Mouse (Mus musculus): ENCODE measurements around the gene Bco2. TPM values are rescaled to one million over a fixed set of nuclear protein-coding genes. Genes with fewer than 3 reads are reported as not detected.

The Bco2 gene
- polyA plus RNA-seq, 1 experiment from 2014 or later = 0.22 TPM

DNA sequence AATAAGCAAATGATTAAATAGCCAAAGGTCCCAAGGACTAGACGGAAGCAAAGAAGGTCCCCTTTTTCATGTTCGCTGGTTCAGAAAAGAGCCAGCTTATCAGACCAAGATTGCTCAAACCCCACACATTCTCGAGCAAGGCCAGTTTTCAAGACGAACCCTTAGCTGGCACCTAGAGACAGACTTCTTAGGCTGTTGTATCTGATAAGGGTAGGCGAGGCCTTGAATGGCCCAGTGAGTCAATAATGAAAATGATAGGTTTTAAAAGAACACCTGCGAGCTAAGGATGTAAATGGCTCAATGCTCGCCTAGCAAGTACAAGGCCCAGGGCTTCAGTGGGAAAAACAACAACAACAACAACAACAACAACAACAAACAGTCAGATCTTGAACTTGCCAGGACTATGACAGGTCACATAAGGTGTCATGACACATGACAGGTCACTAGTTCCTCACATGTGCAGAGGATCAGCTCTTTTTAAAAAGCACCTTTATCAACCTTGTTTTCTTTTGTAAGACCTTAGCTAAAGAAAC, 18.3 kb downstream of the Bco2 start:
- CTCF ChIA-PET = interaction anchor here (1.6 to 1.9 kb wide), 2 partner anchors 8 to 30 kb away, joined by 4 to 9 read pairs; partner anchors contain the start of gene Pts
- DNase-seq (ENCODE audit: low read depth, low spot score) (no peak), ATAC-seq (no peak)
- no peak for TF ChIP-seq CTCF (IDR thresholded peaks at IDR 0.05)
- POLR2A ChIA-PET = interaction anchor here (0.8 kb wide), 1 partner anchor 852 kb away, joined by 3 read pairs; no protein-coding TSS in a partner anchor
- in situ Hi-C loops (cut with MboI; ENCODE audit: low pct_unique_long_range_greater_than_20kb) = loop anchor here (5.0 kb wide), 1 partner anchor 61 kb away; no protein-coding TSS in a partner anchor
- H3K27me3 ChIP-seq = no peaks in the 10 kb centered on the region

DNA sequence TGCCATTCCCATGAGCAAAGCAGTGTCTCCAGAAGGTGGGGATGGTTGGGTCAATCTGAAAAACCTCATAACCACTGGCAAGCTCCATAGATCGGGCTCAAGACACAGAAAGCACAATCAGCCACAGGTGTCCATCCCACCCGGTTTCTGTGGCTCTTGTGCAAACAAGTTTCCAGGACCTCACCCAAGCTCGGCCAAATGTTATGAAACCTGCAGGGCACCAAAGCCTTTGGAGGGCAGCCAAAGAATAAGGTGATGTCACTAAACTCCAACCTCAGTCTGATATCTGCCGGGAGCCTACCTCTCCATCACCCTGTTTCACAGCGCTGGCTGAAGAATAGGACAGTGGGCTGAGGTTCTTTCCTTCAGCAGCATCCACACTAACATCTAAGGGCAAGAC, 19.1 kb downstream of the Bco2 start:
- no peaks in the 10 kb centered on the region for H3K27me3 ChIP-seq
- ChIA-PET POLR2A (interaction anchor here (0.8 kb wide), 1 partner anchor 851 kb away, joined by 3 read pairs; no protein-coding TSS in a partner anchor), CTCF (interaction anchor here (1.6 kb wide), 1 partner anchor 7 kb away, joined by 4 read pairs; the partner anchor contains the start of gene Pts)
- DNase-seq (ENCODE audit: low read depth, low spot score) = no peak
- in situ Hi-C loops (cut with MboI; ENCODE audit: low pct_unique_long_range_greater_than_20kb) = loop anchor here (5.0 kb wide), 1 partner anchor 61 kb away; no protein-coding TSS in a partner anchor
- ATAC-seq = no peak
- TF ChIP-seq CTCF (IDR thresholded peaks at IDR 0.05) = no peak

DNA sequence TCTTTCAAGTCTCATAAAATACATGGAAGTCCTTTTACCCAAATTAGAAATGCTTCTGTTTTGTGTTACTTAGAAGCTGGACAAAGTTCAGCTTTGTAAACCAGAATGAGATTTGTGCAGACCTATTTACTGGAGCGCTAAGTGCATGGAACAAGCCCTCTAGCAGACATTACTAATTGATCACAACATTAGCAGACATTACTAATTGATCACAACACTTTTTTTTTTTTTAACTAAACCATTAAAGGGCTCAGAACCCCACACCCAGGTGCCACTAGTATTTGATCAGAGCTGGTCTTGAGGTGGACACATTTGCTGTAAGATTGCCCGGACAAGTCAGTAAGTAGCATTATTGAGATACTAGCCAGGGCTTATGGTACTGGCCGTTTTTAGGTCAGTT, 21.2 kb downstream of the Bco2 start:
- in situ Hi-C loops (cut with MboI; ENCODE audit: low pct_unique_long_range_greater_than_20kb) = no loop called here
- DNase-seq (ENCODE audit: low read depth, low spot score) (no peak), ATAC-seq (no peak)

DNA sequence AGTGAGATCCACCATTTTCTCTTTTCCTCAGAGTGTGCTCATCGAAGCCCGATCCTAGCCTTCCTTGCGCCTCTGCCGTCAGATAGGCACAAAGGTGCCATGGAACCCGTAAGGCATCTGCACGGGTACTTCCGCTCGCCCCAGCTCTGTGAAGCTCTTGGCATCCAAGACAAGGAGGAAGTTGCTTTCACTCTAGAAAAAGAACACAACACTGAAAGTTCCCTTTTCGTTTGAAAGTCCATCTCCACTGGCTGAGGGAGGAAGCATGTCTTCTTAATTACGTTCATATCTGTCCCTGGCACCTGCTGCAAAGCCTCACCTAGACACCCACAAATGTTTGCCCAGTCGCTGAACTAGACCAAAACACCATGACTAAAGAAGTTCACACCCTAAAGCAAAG, 21.7 kb downstream of the Bco2 start:
- no peak for ATAC-seq
- ChIA-PET CTCF (interaction anchor here (1.3 to 1.6 kb wide), 3 partner anchors 60 to 95 kb away, joined by 4 read pairs; no protein-coding TSS in a partner anchor), POLR2A (no interaction called here)
- in situ Hi-C loops (cut with MboI; ENCODE audit: low pct_unique_long_range_greater_than_20kb) = no loop called here
- TF ChIP-seq CTCF (IDR thresholded peaks at IDR 0.05) = no peak
- no peak for DNase-seq (ENCODE audit: low read depth, low spot score)
- H3K27me3 ChIP-seq = no peaks in the 10 kb centered on the region

More for the DNA sequence above, 21.2 kb downstream of the Bco2 start:
- ChIA-PET POLR2A (no interaction called here), CTCF (interaction anchor here (1.3 to 1.6 kb wide), 3 partner anchors 59 to 95 kb away, joined by 4 read pairs; no protein-coding TSS in a partner anchor)
- no peaks in the 10 kb centered on the region for H3K27me3 ChIP-seq
- TF ChIP-seq CTCF (IDR thresholded peaks at IDR 0.05) = no peak

DNA sequence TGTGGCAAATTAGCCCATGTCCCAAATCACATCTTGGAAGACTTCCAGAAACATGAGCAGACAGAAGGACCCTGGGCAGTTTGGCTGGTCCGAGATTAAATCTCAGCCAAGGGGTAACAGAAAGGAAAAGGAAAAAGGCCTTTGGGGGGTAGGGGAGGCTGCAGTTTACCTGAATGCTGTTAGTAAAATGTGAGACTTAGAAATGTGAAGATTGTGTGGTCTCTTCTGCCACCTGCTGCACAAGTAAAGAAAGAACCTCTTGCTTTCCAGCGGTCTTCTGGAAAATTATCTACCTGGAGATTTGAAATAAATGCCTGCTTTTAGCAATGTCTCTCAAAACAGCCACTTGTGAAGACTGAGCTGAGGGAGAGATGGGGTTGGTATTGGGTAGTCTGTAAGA, 24.1 kb downstream of the Bco2 start:
- DNase-seq (ENCODE audit: low read depth, low spot score) (no peak), ATAC-seq (no peak)
- CTCF ChIA-PET = interaction anchor here (0.7 to 3.5 kb wide), 3 partner anchors 63 to 846 kb away, joined by 3 to 30 read pairs (median 8); no protein-coding TSS in a partner anchor
- no peaks in the 10 kb centered on the region for H3K27me3 ChIP-seq
- POLR2A ChIA-PET = no interaction called here
- TF ChIP-seq CTCF (IDR thresholded peaks at IDR 0.05) = peak; percentile 64
- in situ Hi-C loops (cut with MboI; ENCODE audit: low pct_unique_long_range_greater_than_20kb) = no loop called here

DNA sequence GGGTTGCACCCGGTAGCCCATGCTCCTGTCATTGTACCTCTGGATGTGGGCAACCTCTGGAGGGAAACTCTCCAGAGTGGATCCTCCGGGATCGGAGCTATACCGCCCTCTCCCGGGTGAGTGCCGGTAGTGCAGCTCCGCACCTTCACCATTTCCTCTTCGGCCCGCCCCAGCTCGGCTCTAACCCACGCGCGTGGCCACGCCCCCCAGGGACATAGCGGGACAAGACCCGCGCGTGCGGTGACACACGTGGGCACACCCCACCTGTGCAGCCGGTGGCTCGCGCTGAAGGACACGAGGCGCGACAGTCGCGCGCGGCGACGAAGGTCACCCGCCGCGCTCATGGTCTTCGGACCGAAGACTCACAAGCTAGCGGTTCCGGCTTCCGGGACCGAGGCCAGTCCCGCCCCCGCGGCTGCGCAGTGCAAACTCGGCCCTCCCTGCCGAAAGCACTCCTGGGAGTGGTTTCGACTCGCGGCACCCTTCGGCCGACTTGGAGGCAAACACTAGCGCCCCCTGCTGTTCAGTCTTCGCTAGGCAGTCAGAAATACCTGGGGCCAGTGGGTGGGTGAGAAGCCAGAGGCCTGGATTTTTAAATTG, 26.6 kb downstream of the Bco2 start, which contains the start of gene Pts:
Pts (minus strand) TSS at position 432 of the 600 bp plus-strand sequence.
- TF ChIP-seq CTCF (IDR thresholded peaks at IDR 0.05) = peak; percentile 99
- ChIA-PET CTCF (interaction anchor here (0.8 to 3.5 kb wide), 32 partner anchors 8 to 1058 kb away, joined by 3 to 69 read pairs (median 6); partner anchors contain the start of genes Plet1, Sdhd and Timm8b), POLR2A (interaction anchor here (1.0 to 1.6 kb wide), 5 partner anchors 63 to 85 kb away, joined by 3 to 4 read pairs (median 3); no protein-coding TSS in a partner anchor)
- ATAC-seq (peak; percentile 93), DNase-seq (ENCODE audit: low read depth, low spot score) (peak; percentile 76)
- no peaks in the 10 kb centered on the region for H3K27me3 ChIP-seq
- in situ Hi-C loops (cut with MboI; ENCODE audit: low pct_unique_long_range_greater_than_20kb) = loop anchor here (5.0 to 10.0 kb wide), 3 partner anchors 71 to 1036 kb away; no protein-coding TSS in a partner anchor

DNA sequence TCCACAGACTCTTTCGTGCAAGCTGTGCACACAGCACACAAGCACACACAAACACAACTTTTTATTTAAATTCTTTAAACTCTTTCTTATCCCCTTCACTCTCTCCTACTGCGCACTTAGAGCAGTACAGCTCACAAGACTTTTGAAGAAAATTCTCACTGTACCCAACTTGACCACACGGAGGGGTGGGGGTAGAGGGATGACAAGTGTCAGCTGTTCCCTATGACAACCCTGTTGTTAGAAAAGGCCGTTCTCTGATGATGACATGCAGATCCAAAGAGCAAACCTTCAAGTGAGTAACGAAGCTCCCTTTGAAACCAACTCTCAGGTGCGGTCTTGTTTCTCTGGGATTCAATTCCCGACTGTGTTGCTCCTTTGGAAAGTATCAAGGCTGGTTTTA, 27.1 kb downstream of the Bco2 start:
- POLR2A ChIA-PET = interaction anchor here (1.0 to 1.6 kb wide), 4 partner anchors 63 to 84 kb away, joined by 3 to 4 read pairs (median 3); no protein-coding TSS in a partner anchor

DNA sequence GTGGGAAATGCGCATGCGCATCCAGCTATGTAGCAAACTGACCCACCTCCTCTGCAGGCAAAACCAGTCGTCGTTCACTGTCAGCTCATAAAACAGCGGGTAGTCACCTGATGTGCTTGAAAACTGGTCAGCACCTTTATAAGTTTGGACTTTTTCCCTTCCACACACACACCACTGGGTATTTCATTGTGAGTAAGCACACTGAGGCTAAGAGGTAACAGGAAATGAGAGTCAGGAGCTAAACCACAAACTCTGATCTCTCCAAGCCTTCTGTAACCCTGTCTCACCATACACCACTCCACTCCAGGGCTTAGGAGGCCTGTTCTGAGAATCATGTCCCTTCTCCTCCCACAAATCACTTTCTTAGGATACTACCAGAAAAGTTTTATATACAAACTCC, 29.4 kb downstream of the Bco2 start:
- no peak for TF ChIP-seq CTCF (IDR thresholded peaks at IDR 0.05)
- no peaks in the 10 kb centered on the region for H3K27me3 ChIP-seq
- DNase-seq (ENCODE audit: low read depth, low spot score) = no peak
- POLR2A ChIA-PET = interaction anchor here (0.5 to 1.5 kb wide), 3 partner anchors 13 to 854 kb away, joined by 3 to 10 read pairs (median 3); no protein-coding TSS in a partner anchor
- ATAC-seq = no peak
- in situ Hi-C loops (cut with MboI; ENCODE audit: low pct_unique_long_range_greater_than_20kb) = loop anchor here (5.0 to 10.0 kb wide), 3 partner anchors 68 to 1033 kb away; no protein-coding TSS in a partner anchor
- CTCF ChIA-PET = interaction anchor here (1.1 to 1.4 kb wide), 4 partner anchors 40 to 82 kb away, joined by 3 to 4 read pairs (median 4); no protein-coding TSS in a partner anchor

More for the DNA sequence above, 27.1 kb downstream of the Bco2 start:
- H3K27me3 ChIP-seq = no peaks in the 10 kb centered on the region
- no peak for TF ChIP-seq CTCF (IDR thresholded peaks at IDR 0.05)
- ATAC-seq (peak; percentile 23), DNase-seq (ENCODE audit: low read depth, low spot score) (no peak)
- CTCF ChIA-PET = interaction anchor here (0.8 to 3.5 kb wide), 30 partner anchors 9 to 1057 kb away, joined by 3 to 69 read pairs (median 6); partner anchors contain the start of genes Plet1, Sdhd and Timm8b
- in situ Hi-C loops (cut with MboI; ENCODE audit: low pct_unique_long_range_greater_than_20kb) = loop anchor here (5.0 to 10.0 kb wide), 3 partner anchors 71 to 1036 kb away; no protein-coding TSS in a partner anchor

DNA sequence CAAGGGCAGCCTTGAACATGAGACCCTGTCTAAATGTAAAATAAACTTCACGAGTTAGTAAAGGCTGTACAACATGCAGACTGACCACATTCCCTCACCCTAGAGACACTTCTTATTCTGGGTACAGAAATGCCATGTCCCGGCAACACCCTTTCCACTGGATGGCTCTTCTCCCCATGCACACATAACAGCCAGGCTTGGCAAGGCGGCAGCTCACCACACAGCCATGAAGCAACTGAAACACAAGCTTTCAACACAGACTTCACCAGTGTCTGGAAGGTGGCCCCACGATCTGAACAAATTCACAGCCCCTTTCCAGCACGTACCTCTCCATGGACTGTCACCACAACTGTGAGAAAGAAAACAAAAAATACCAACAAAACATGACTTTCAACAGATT, 30.0 kb downstream of the Bco2 start:
- TF ChIP-seq CTCF (IDR thresholded peaks at IDR 0.05) = no peak
- no peak for ATAC-seq
- CTCF ChIA-PET = interaction anchor here (1.1 to 1.4 kb wide), 4 partner anchors 39 to 81 kb away, joined by 3 to 4 read pairs (median 4); no protein-coding TSS in a partner anchor

DNA sequence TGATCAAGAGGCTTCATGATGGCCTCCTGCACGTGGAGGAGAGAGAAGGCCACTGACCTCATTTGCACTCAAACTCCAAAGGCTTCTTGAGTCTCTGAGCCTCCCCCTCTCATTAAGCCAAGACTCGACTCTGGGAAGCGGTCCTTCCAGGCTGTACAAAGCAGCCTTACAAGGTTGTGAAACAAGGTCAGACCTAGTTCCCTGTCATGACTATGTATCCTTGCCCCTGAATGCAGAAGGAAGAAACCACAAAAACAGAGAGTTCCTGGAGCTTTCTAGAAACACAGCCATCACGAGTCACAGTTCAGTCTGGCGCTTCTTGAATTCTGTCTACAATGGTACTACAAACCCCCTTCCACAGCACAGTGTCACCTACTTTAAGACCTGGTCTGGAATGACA, 32.4 kb downstream of the Bco2 start:
- H3K27me3 ChIP-seq = no peaks in the 10 kb centered on the region
- ChIA-PET POLR2A (no interaction called here), CTCF (interaction anchor here (1.4 to 2.2 kb wide), 2 partner anchors 14 to 70 kb away, joined by 3 to 6 read pairs; no protein-coding TSS in a partner anchor)
- DNase-seq (ENCODE audit: low read depth, low spot score) (no peak), ATAC-seq (no peak)
- no peak for TF ChIP-seq CTCF (IDR thresholded peaks at IDR 0.05)
- in situ Hi-C loops (cut with MboI; ENCODE audit: low pct_unique_long_range_greater_than_20kb) = loop anchor here (10.0 kb wide), 1 partner anchor 188 kb away; no protein-coding TSS in a partner anchor

More for the DNA sequence above, 30.0 kb downstream of the Bco2 start:
- POLR2A ChIA-PET = interaction anchor here (0.5 to 1.5 kb wide), 2 partner anchors 13 to 104 kb away, joined by 3 to 10 read pairs; no protein-coding TSS in a partner anchor
- DNase-seq (ENCODE audit: low read depth, low spot score) = no peak
- in situ Hi-C loops (cut with MboI; ENCODE audit: low pct_unique_long_range_greater_than_20kb) = loop anchor here (5.0 to 10.0 kb wide), 3 partner anchors 68 to 1033 kb away; no protein-coding TSS in a partner anchor
- H3K27me3 ChIP-seq = no peaks in the 10 kb centered on the region

All from Patski (cell line).